Mouse (Mus musculus) small intestine, adult 2 months (tissue): ENCODE results near the gene Chrna9.

ENCODE experiments used
- CTCF ChIP-seq: fragments of 200-500 bp; IDR thresholded peaks from 2 replicates; pipeline ENCODE4 v1.5.1; 2012; ENCODE audit warnings: low read depth, mild to moderate bottlenecking, control low read depth, inconsistent platforms, low read length, moderate library complexity, mixed read lengths; ENCODE audit not compliant: insufficient replicate concordance, insufficient read length; ENCODE audit errors: extremely low read depth
- POLR2A ChIP-seq: fragments of 200-500 bp; IDR thresholded peaks from 2 replicates; pipeline ENCODE4 v1.6.1; 2012; ENCODE audit warnings: low read depth, mild to moderate bottlenecking, control low read depth, inconsistent platforms, low read length, moderate library complexity

- TF ChIP-seq POLR2A, result no peak
- TF ChIP-seq CTCF, result no peak
Measured at GRCm38 (mm10) chr5:65910398-65910797, 24.3 kb upstream of the Chrna9 start.
